In the genomic region with DNA sequence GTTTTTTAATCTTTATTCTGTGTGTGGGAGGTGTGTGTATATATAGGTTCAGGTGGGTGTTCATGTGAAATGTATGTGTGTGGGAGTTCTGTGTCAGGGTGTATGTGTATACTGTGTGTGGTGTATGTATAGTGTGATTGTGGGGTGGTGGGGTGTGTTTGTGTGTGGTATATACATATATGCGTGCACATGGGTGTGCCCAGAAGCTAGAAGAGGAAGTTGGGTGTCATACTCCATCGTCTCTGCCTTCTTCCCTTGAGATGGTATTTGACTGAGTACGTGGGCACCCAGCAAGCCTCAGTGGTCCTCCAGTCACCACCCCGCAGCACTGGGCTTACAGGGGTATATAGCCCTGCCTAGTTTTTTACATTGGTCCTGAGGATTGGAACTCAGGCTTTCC, we compare ENCODE assay signal across 20 mouse cellular contexts. TPM values are rescaled to one million over a fixed set of nuclear protein-coding genes. Genes with fewer than 3 reads are reported as not detected.
A peak's percentile ranks its signal among the peaks of the same experiment; 100 is the strongest.
DNase-seq lines count a peak whose midpoint lies in the region; ATAC-seq and TF ChIP-seq lines count a peak whose summit lies in the region.
"Had no signal": no experiment of that assay in that cellular context is flagged by ENCODE, and none has a peak within 500 bp of the region (broad histone marks: within the 10 kb centered on the region; RNA-seq: fewer than 3 reads in every experiment).

No protein-coding gene starts in this region.

- WGBS in liver, postnatal 0 days (ENCODE audit: insufficient replicate concordance), result 45% methylated on average over 4 of the region's 4 CpGs

- no peaks in the 10 kb centered on the region for H3K4me1 ChIP-seq in liver, postnatal 0 days (ENCODE audit: insufficient read depth)
- peaks cover 5% of the 10 kb centered on the region for H3K4me1 ChIP-seq in brown adipose tissue, adult 24 weeks (ENCODE audit: control insufficient read depth, insufficient read depth, insufficient read length, low read length)
- H3K4me1 ChIP-seq: forebrain, embryonic 10.5 days; neural tube, embryonic 12.5 days had no signal

- no peaks in the 10 kb centered on the region for H3K27me3 ChIP-seq in liver, postnatal 0 days (ENCODE audit: insufficient read depth, low read length)
- H3K27me3 ChIP-seq: neural tube, embryonic 12.5 days had no signal

- TF ChIP-seq CTCF in liver, postnatal 0 days (IDR thresholded peaks at IDR 0.05; ENCODE audit: low read depth), result no peak

- no peaks in the 10 kb centered on the region for H3K36me3 ChIP-seq in liver, postnatal 0 days (replicated peaks; ENCODE audit: insufficient read depth, low read length)
- H3K36me3 ChIP-seq: forebrain, embryonic 10.5 days had no signal

- H3K4me3 ChIP-seq in liver, postnatal 0 days (ENCODE audit: low read depth, low read length), result no peak overlapping the region
- H3K4me3 ChIP-seq in brown adipose tissue, adult 24 weeks (ENCODE audit: insufficient read depth, low read depth, low read length), result no peak overlapping the region
- H3K4me3 ChIP-seq: forebrain, embryonic 10.5 days; neural tube, embryonic 12.5 days had no signal

- DNase-seq in liver, postnatal 0 days, result no peak
- DNase-seq in liver, result no peak
- peak; percentile 11 for DNase-seq in T-cell, adult 2 months (ENCODE audit: low spot score)
- no peak for DNase-seq in cerebellum, adult 9-10 months
- no peak for DNase-seq in cerebellum, adult 11 months
- DNase-seq: cerebellum, adult 11-12 months; kidney, adult 8-10 months; kidney, postnatal 4 days; thymus, postnatal 36 days had no signal

- no peak overlapping the region for H3K9ac ChIP-seq in liver, postnatal 0 days (replicated peaks)
- H3K9ac ChIP-seq: hindbrain, embryonic 14.5 days; neural tube, embryonic 12.5 days had no signal

- H3K4me2 ChIP-seq in liver, postnatal 0 days (ENCODE audit: low read depth, low read length), result no peak overlapping the region
- H3K4me2 ChIP-seq: hindbrain, embryonic 14.5 days; neural tube, embryonic 12.5 days had no signal

- no peak for TF ChIP-seq EP300 in liver, postnatal 0 days (IDR thresholded peaks at IDR 0.05; ENCODE audit: low read depth)

- H3K27ac ChIP-seq in liver, postnatal 0 days (ENCODE audit: low read depth), result 0 out of 2 replicates have a peak overlapping the region, but pooled peaks have one; percentile 34
- peak overlapping the region; percentile 52 for H3K27ac ChIP-seq in brown adipose tissue, adult 24 weeks (replicated peaks; ENCODE audit: low read depth, low read length)
- H3K27ac ChIP-seq: forebrain, embryonic 10.5 days; hindbrain, embryonic 14.5 days; neural tube, embryonic 12.5 days had no signal

- H3K9me3 ChIP-seq in liver, postnatal 0 days (ENCODE audit: low read length), result no peaks in the 10 kb centered on the region
- H3K9me3 ChIP-seq: forebrain, embryonic 10.5 days; neural tube, embryonic 12.5 days had no signal

- ATAC-seq in liver, postnatal 0 days, result no peak
- peak; percentile 83 for ATAC-seq in neutrophil, adult 5-6 weeks (ENCODE audit: extremely low read depth, insufficient number of reproducible peaks, low FRiP score, poor library complexity, severe bottlenecking)
- ATAC-seq: midbrain, embryonic 16.5 days had no signal

RNA-seq across cellular contexts. Expression of a gene that starts 16.9 kb away (rescaled TPM):
- polyA plus RNA-seq in liver, postnatal 0 days (2015; fragmentation: Nextera tagmentation; extraction: Ambion mirVana), result 34.1 and 35.0 TPM in 2 replicates
- polyA plus RNA-seq in brown adipose tissue, adult 24 weeks (2012; ENCODE audit: insufficient read depth, insufficient read length, missing spikeins), result 30.4 and 48.6 TPM in 2 replicates
- total RNA-seq in neutrophil, adult 5-6 weeks (2017), result 1,927 and 2,078 TPM in 2 replicates

RNA-seq across cellular contexts. Expression of a gene that starts 29.9 kb away (rescaled TPM):
- polyA plus RNA-seq in liver, postnatal 0 days (2015; fragmentation: Nextera tagmentation; extraction: Ambion mirVana), result 3.1 and 3.8 TPM in 2 replicates
- 3.4 and 3.8 TPM in 2 replicates for polyA plus RNA-seq in brown adipose tissue, adult 24 weeks (2012; ENCODE audit: insufficient read depth, insufficient read length, missing spikeins)
- total RNA-seq in neutrophil, adult 5-6 weeks (2017), result 147 and 153 TPM in 2 replicates

RNA-seq across cellular contexts. Expression of a gene that starts 35.6 kb away (rescaled TPM):
- polyA plus RNA-seq in liver, postnatal 0 days (2015; fragmentation: Nextera tagmentation; extraction: Ambion mirVana), result not detected in 2 replicates
- polyA plus RNA-seq in brown adipose tissue, adult 24 weeks (2012; ENCODE audit: insufficient read depth, insufficient read length, missing spikeins), result not detected in 2 replicates
- total RNA-seq in neutrophil, adult 5-6 weeks (2017), result 0.49 TPM in 1 of 2 replicates, not detected in the other
- total RNA-seq: left cerebral cortex, adult 18-20 months had no signal
- polyA plus RNA-seq: forebrain, embryonic 10.5 days; heart, embryonic 16.5 days; limb, embryonic 11.5 days; liver, embryonic 16.5 days; midbrain, embryonic 16.5 days; neural tube, embryonic 12.5 days; stomach, embryonic 14.5 days had no signal

RNA-seq across cellular contexts. Expression of a gene that starts 38.1 kb away (rescaled TPM):
- polyA plus RNA-seq in liver, postnatal 0 days (2015; fragmentation: Nextera tagmentation; extraction: Ambion mirVana), result 13.3 and 14.3 TPM in 2 replicates
- 6.6 and 16.6 TPM in 2 replicates for polyA plus RNA-seq in brown adipose tissue, adult 24 weeks (2012; ENCODE audit: insufficient read depth, insufficient read length, missing spikeins)
- total RNA-seq in neutrophil, adult 5-6 weeks (2017), result 28.9 and 29.1 TPM in 2 replicates

RNA-seq across cellular contexts. Expression of a gene that starts 52.5 kb away (rescaled TPM):
- polyA plus RNA-seq in liver, postnatal 0 days (2015; fragmentation: Nextera tagmentation; extraction: Ambion mirVana), result 6.1 and 6.7 TPM in 2 replicates
- 3.6 and 4.8 TPM in 2 replicates for polyA plus RNA-seq in brown adipose tissue, adult 24 weeks (2012; ENCODE audit: insufficient read depth, insufficient read length, missing spikeins)
- total RNA-seq in neutrophil, adult 5-6 weeks (2017), result 15.9 and 22.6 TPM in 2 replicates
